Mouse (Mus musculus): ENCODE data around the gene Nrd1.

DNA sequence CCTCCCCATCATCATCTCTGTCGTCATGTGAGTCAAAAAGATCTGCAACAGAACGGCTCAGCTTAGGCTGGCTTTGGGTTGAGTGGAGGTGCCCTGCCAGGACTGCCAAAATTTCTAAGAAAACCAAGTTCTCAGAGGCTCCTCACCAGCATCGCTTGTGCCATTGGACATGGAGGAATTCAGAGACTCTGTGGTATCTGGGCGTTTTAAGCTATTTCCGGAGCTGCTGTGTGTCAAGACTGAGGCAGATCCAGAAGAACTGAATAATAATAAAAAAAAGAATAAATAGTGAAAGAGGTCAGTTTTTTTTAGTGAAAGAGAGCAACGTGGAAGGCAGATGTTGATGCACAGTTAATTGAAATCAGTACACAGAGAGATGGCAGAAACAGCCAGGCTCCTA is 72.4 kb downstream of the Nrd1 start:
- TF ChIP-seq CTCF (IDR thresholded peaks at IDR 0.05; ENCODE audit: borderline replicate concordance, control insufficient read depth, extremely low read depth, insufficient read depth, low read length, poor library complexity) (no peak), POLR2A (IDR thresholded peaks at IDR 0.05; ENCODE audit: control insufficient read depth, extremely low read depth, insufficient read depth, low read length, poor library complexity) (no peak)

Measured in thymus, adult 2 months (tissue).